Mouse (Mus musculus) midbrain, embryonic 13.5 days (tissue): ENCODE data around the gene BC017158. TPM values are rescaled to one million over a fixed set of nuclear protein-coding genes. Genes with fewer than 3 reads are reported as not detected.

Experiments
- ATAC-seq: fragments of 200-750 bp; cut with Nextera tagmentation; 2 replicates; pipeline ENCODE4 v1.8.0; 2017; ENCODE audit warnings: mild to moderate bottlenecking, moderate TSS enrichment, moderate library complexity
- H3K27ac ChIP-seq: fragments of 300-500 bp; sonication (generic); 2 replicates; pipeline ENCODE4 v1.5.1; 2015; ENCODE audit warnings: inconsistent platforms, mild to moderate bottlenecking, moderate library complexity
- H3K27me3 ChIP-seq: fragments of 300-500 bp; sonication (generic); 2 replicates; pipeline ENCODE4 v1.6.1; 2015; ENCODE audit warnings: mild to moderate bottlenecking, inconsistent platforms
- H3K36me3 ChIP-seq: fragments of 300-500 bp; sonication (generic); 2 replicates; pipeline ENCODE4 v1.6.1; 2015; ENCODE audit warnings: mild to moderate bottlenecking, inconsistent platforms
- H3K4me1 ChIP-seq: fragments of 300-500 bp; sonication (generic); replicated peaks from 2 replicates; pipeline ENCODE4 v1.6.1; 2015; ENCODE audit warnings: inconsistent platforms
- H3K4me2 ChIP-seq: fragments of 300-500 bp; sonication (generic); replicated peaks from 2 replicates; pipeline ENCODE4 v1.6.1; 2015; ENCODE audit warnings: moderate library complexity, mild to moderate bottlenecking, inconsistent platforms
- H3K4me3 ChIP-seq: fragments of 300-500 bp; sonication (generic); replicated peaks from 2 replicates; pipeline ENCODE4 v1.5.1; 2015; ENCODE audit warnings: mild to moderate bottlenecking, inconsistent platforms
- H3K9ac ChIP-seq: fragments of 300-500 bp; sonication (generic); replicated peaks from 2 replicates; pipeline ENCODE4 v1.6.1; 2015; ENCODE audit warnings: mild to moderate bottlenecking, inconsistent platforms
- H3K9me3 ChIP-seq: fragments of 300-500 bp; sonication (generic); 2 replicates; pipeline ENCODE4 v1.6.1; 2016; ENCODE audit warnings: mild to moderate bottlenecking, inconsistent platforms
- WGBS: fragments of 180-500 bp; shearing (Covaris S2); methylation state at CpG from one replicate; pipeline ENCODE4 v1.1.7; 2015; 5-methylcytosine and 5-hydroxymethylcytosine counted together
- microRNA-seq: library from miRNA; unstranded; fragments of <30 nt; microRNA quantifications from one replicate; pipeline ENCODE4, GENCODE M21; 2016
- polyA plus RNA-seq: library from polyadenylated mRNA; unstranded; fragments of >200 nt; fragmentation: Nextera tagmentation; extraction: Ambion mirVana; gene quantifications from 2 replicates; pipeline ENCODE4 v1.2.1, GENCODE M21; 2015

The BC017158 gene
- polyA plus RNA-seq, 1 experiment from 2014 or later, result 17.5 TPM

DNA sequence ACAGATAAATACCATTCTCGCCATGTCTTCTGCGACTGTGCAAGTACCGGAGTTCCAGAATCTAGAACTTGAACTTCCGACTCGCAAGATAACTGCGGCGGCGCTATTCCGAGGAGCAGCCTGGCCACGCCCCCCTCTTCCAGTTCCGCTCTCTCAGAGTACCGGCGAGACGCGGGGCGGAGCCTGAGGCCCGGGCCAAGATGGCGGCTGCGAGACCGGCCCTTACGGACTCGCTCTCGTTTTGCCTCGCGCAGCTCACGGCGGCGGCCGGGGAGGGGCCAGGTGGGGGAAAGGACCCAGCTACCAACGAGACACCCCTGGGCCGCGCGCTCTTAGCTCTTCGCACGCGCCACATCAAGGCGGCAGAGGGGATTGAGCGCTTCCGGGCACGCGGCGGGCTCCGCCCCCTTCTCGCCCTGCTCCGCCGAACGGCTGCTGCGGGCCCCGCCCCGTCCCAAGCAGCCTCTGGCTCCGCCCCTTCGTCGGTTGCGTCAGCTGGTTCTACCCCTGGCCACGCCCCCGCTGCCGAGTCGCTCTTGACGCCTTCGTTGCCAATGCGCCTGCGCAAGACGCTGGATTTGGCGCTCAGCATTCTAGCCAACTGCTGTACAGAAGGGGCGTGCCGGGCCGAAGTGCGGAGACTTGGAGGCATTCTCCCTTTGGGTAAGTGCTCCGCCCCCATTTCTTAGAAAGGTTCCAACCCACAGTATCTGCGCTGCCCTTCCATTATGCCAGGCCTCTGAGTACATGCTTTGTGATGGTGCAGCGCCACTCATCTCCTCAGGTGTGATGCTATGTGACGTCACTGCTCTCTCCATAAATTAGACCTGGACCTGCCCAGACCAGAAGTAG is 59.8 kb downstream of the BC017158 start, which contains the start of gene 9130023H24Rik:
Gene 9130023H24Rik (minus strand): TSS at position 105 of the 852 bp plus-strand sequence.
- WGBS, result under 1% methylated on average over 72 of the region's 72 CpGs
- peak within 1 kb of the TSS; percentile 97 for H3K27ac ChIP-seq
- no peaks in the 10 kb centered on the region for H3K9me3 ChIP-seq
- peak within 1 kb of the TSS; percentile 90 for H3K4me2 ChIP-seq
- H3K36me3 ChIP-seq, result peaks cover 36% of the 10 kb centered on the region
- peak within 1 kb of the TSS; percentile 76 for H3K9ac ChIP-seq
- H3K27me3 ChIP-seq, result no peaks in the 10 kb centered on the region
- H3K4me3 ChIP-seq, result peak within 1 kb of the TSS; percentile 69
- ATAC-seq, result peak; percentile 91
- peaks cover 19% of the 10 kb centered on the region for H3K4me1 ChIP-seq

DNA sequence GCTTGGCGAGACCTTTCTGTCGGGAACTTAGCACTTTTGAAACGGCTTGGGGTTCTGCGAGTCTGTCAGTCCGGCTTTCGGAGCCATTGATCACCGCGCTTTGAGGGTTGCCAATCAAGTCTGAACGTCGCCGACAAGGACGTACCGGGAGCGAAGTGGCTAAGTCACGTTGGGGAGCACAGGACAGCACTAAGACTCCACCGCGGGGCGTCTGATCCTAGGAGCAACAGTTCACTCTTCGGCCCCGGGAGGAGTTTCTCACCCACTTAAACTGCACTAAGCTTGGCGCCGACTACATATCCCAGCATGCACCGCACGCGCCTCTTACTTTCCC is 60.4 kb downstream of the BC017158 start:
- Histone ChIP-seq H3K9me3 (no peaks in the 10 kb centered on the region), H3K4me1 (peaks cover 19% of the 10 kb centered on the region), H3K9ac (peak overlapping the region; percentile 76), H3K4me3 (peak overlapping the region; percentile 69), H3K27ac (peak overlapping the region; percentile 97), H3K27me3 (no peaks in the 10 kb centered on the region), H3K4me2 (peak overlapping the region; percentile 90), H3K36me3 (peaks cover 30% of the 10 kb centered on the region)
- WGBS, result under 1% methylated on average over 25 of the region's 25 CpGs
- ATAC-seq, result peak; percentile 68

DNA sequence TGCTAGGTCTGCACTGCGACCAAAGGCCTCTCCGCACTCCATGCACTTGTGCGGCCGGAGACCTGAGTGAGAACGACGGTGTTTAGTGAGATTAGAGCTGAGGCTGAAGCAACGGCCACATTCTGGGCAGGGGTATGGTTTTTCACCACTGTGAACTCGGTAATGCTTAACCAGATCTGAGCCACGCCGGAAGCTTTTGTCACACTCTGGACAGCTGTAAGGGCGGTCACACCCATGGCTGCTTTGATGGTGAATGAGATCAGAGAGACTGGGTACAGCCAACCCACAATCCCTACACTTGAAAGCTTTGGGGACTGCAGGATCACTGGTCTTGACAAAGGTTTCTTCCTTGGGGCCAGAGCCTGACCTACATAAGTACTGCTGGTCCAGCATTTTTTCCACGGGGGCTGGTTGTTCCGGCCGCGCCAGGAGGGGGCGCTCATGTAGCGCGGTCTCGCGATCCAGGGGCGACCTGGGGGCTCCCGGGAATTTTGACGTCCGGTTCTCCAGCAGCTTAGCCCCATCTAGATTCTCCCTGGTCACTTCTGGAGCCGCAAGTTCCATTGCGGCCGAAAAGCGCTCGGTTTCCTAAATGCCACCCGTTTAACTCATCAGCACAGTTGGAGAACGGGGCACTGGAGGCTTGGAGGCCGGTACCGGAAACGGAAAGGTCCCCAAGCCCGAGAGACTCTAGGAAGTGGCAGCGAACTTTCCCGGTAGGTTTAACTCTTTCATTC is 60.9 kb downstream of the BC017158 start, which contains the start of gene Armc5:
Gene Armc5 (plus strand): TSS at position 487 of the 737 bp plus-strand sequence.
- peak within 1 kb of the TSS; percentile 69 for H3K4me3 ChIP-seq
- WGBS, result 26% methylated on average over 37 of the region's 37 CpGs
- peak within 1 kb of the TSS; percentile 97 for H3K27ac ChIP-seq
- H3K27me3 ChIP-seq, result no peaks in the 10 kb centered on the region
- H3K4me1 ChIP-seq, result peaks cover 19% of the 10 kb centered on the region
- peak within 1 kb of the TSS; percentile 76 for H3K9ac ChIP-seq
- peak; percentile 3 for ATAC-seq
- peak within 1 kb of the TSS; percentile 90 for H3K4me2 ChIP-seq
- H3K9me3 ChIP-seq, result no peaks in the 10 kb centered on the region
- peaks cover 25% of the 10 kb centered on the region for H3K36me3 ChIP-seq

DNA sequence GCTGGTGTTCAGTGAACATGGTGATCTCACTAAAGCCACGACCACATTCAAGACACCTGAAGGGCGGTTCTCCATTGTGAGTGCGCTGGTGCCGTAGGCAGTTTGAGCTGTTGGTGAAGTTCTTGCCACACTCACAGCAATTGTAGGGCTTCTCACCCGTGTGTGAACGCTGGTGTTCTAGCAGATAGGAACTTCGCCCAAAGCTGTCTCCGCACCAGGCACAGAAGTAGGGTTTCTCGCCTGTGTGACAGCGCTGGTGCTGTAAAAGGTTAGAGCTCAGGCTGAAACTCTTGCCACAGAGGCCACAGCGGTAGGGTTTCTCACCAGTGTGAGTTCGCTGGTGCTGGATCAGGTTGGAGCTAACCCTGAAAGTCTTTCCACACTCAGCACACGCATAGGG is 61.5 kb downstream of the BC017158 start:
- Histone ChIP-seq H3K27ac (no peak overlapping the region), H3K4me2 (peak overlapping the region; percentile 90), H3K36me3 (peaks cover 20% of the 10 kb centered on the region), H3K4me1 (peaks cover 19% of the 10 kb centered on the region), H3K4me3 (no peak overlapping the region), H3K27me3 (no peaks in the 10 kb centered on the region), H3K9me3 (no peaks in the 10 kb centered on the region), H3K9ac (peak overlapping the region; percentile 76; the same call in 1 of the 2 replicates)
- 96% methylated on average over 13 of the region's 13 CpGs for WGBS
- no peak for ATAC-seq

DNA sequence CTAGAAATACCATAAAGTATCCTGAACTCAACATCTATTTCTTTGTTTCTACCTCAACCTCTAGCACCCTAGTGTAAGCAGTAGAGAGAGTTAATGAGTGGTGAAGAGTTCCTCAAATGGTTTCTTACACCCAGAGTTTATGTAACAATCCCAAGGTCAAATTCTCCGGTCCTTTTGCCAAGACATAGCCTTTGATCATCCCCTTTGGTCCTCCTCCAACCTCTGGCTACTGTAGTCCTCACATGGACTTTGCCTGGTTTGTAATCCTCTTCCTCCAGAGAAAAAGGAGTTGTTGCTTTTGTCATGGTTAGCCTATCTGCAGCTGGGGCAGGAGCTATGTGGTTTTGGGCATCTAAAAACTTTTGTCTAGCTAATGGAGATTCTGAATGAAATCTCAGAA is 62.5 kb downstream of the BC017158 start:
- H3K9me3 ChIP-seq, result no peaks in the 10 kb centered on the region
- WGBS, result 87% methylated on average over 1 of the region's 1 CpGs

DNA sequence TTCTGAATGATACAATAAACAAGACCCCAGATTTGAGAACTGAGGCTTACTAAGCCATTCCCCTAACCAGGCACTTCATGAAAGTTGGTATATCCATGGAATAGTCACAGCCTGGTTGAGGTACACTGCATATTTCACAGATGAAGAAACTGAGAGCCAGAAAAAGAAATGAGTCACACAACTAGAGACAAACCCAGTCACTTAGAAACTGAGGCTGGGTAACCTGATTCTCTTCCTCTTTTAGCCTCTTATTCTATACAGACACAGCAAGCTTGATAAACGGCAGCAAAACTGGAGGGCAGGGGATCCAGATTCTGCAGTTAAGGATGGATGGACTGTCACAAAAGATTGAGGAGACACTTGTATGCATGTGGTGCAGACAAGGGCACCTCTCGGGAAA is 63.2 kb downstream of the BC017158 start:
- Histone ChIP-seq H3K9ac (no peak overlapping the region), H3K4me1 (peaks cover 19% of the 10 kb centered on the region), H3K27ac (no peak overlapping the region), H3K27me3 (no peaks in the 10 kb centered on the region), H3K4me2 (no peak overlapping the region), H3K4me3 (no peak overlapping the region), H3K36me3 (peaks cover 4% of the 10 kb centered on the region; the same call in 1 of the 2 replicates), H3K9me3 (no peaks in the 10 kb centered on the region)
- WGBS, result 86% methylated on average over 2 of the region's 2 CpGs
- no peak for ATAC-seq

More for the DNA sequence above, 62.5 kb downstream of the BC017158 start:
- peaks cover 11% of the 10 kb centered on the region for H3K36me3 ChIP-seq
- no peak overlapping the region for H3K4me3 ChIP-seq
- no peaks in the 10 kb centered on the region for H3K27me3 ChIP-seq
- ATAC-seq, result no peak
- no peak overlapping the region for H3K4me2 ChIP-seq
- H3K4me1 ChIP-seq, result peaks cover 19% of the 10 kb centered on the region
- H3K9ac ChIP-seq, result no peak overlapping the region
- no peak overlapping the region for H3K27ac ChIP-seq

DNA sequence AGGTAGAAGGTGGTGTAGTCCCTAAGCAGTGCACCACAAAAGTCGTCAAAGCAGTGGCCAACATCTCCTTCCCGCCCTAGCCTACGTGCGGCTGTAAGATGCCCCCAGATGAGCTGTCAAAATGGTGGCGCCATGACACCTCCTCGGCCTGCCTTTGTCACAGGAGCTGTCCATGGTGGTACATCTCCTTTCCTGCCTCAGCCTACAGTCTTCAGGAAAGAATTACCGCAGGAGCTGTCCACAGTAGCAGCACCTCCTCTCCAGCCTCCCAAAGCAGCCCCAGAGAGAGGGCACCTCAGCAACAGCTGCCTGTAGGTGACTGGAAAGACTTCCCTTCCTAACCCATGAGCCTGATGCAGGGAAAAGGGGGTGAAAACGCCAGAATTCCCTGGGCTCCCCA is 66.2 kb downstream of the BC017158 start:
- no peak overlapping the region for H3K4me3 ChIP-seq
- H3K4me2 ChIP-seq, result no peak overlapping the region
- no peaks in the 10 kb centered on the region for H3K27me3 ChIP-seq
- ATAC-seq, result no peak
- H3K4me1 ChIP-seq, result peaks cover 3% of the 10 kb centered on the region
- no peak overlapping the region for H3K9ac ChIP-seq
- peaks cover 4% of the 10 kb centered on the region; the same call in 1 of the 2 replicates for H3K36me3 ChIP-seq
- H3K9me3 ChIP-seq, result no peaks in the 10 kb centered on the region
- no peak overlapping the region for H3K27ac ChIP-seq
- WGBS, result 49% methylated on average over 8 of the region's 8 CpGs

Small RNA genes within 50 kb of the gene (microRNA-seq; reads per million reads assigned to microRNA genes)
- 1.0 reads per million for gene Mir3103

Other genes starting within 250 kb of the BC017158 start
- gene Itgam, start 235.5 kb downstream of the BC017158 start, polyA plus RNA-seq, result 0.58 and 0.71 TPM in 2 replicates
- gene Gm49368, start 235.5 kb downstream of the BC017158 start, polyA plus RNA-seq, result not detected in 2 replicates
- 0.07 TPM in 1 of 2 replicates, not detected in the other for gene Itgax, start 168.6 kb downstream of the BC017158 start, polyA plus RNA-seq
- 0.05 TPM in 1 of 2 replicates, not detected in the other for gene Itgad, start 143.8 kb downstream of the BC017158 start, polyA plus RNA-seq
- gene Cox6a2, start 91.8 kb downstream of the BC017158 start, polyA plus RNA-seq, result not detected in 2 replicates
- gene Armc5, start 60.8 kb downstream of the BC017158 start, polyA plus RNA-seq, result 12.5 and 13.9 TPM in 2 replicates
- gene 9130023H24Rik, start 60.1 kb downstream of the BC017158 start, polyA plus RNA-seq, result 11.0 and 11.5 TPM in 2 replicates
- 21.7 and 23.0 TPM in 2 replicates for gene Tgfb1i1, start 51.4 kb downstream of the BC017158 start, polyA plus RNA-seq
- not detected in 2 replicates for gene Slc5a2, start 32.5 kb downstream of the BC017158 start, polyA plus RNA-seq
- 26.1 and 29.6 TPM in 2 replicates for gene Rgs10, start 120.6 kb upstream of the BC017158 start, polyA plus RNA-seq
- 37.3 and 40.1 TPM in 2 replicates for gene Tial1, start 163.5 kb upstream of the BC017158 start, polyA plus RNA-seq
- gene Bag3, start 225.4 kb upstream of the BC017158 start, polyA plus RNA-seq, result 2.1 and 2.6 TPM in 2 replicates